Mouse (Mus musculus) kidney, postnatal 0 days (tissue): Measurements from ENCODE around the gene Ccnf. TPM values are rescaled to one million over a fixed set of nuclear protein-coding genes. Genes with fewer than 3 reads are reported as not detected.
A peak's percentile ranks its signal among the peaks of the same experiment; 100 is the strongest.

Experiments used
- ATAC-seq: fragments of 200-750 bp; cut with Nextera tagmentation; replicated peaks from 2 replicates; pipeline ENCODE4 v1.8.0; 2017; ENCODE audit warnings: low read depth, moderate number of reproducible peaks, moderate TSS enrichment, moderate library complexity; ENCODE audit not compliant: low FRiP score
- DNase-seq: peaks from one replicate; pipeline ENCODE4 v3.0.0-alpha.2; 2016; ENCODE audit warnings: low spot score
- H3K27ac ChIP-seq: fragments of 300-500 bp; sonication (generic); 2 replicates; pipeline ENCODE4 v1.5.1; 2014; ENCODE audit warnings: mild to moderate bottlenecking
- H3K27me3 ChIP-seq: fragments of 300-500 bp; sonication (generic); 2 replicates; pipeline ENCODE4 v1.6.1; 2014; ENCODE audit warnings: low read length, mixed read lengths; ENCODE audit not compliant: insufficient read depth
- H3K36me3 ChIP-seq: fragments of 300-500 bp; sonication (generic); 2 replicates; pipeline ENCODE4 v1.6.1; 2014; ENCODE audit warnings: low read length, mixed read lengths; ENCODE audit not compliant: insufficient read depth
- H3K4me1 ChIP-seq: fragments of 300-500 bp; sonication (generic); replicated peaks from 2 replicates; pipeline ENCODE4 v1.6.1; 2014; ENCODE audit warnings: antibody characterized with exemption, low read length, mixed read lengths; ENCODE audit not compliant: insufficient read depth
- H3K4me2 ChIP-seq: fragments of 300-500 bp; sonication (generic); 2 replicates; pipeline ENCODE4 v1.6.1; 2014; ENCODE audit warnings: mild to moderate bottlenecking, low read length, moderate library complexity, mixed read lengths
- H3K4me3 ChIP-seq: fragments of 300-500 bp; sonication (generic); replicated peaks from 2 replicates; pipeline ENCODE4 v1.5.1; 2014; ENCODE audit warnings: low read depth, low read length
- H3K9ac ChIP-seq: fragments of 300-500 bp; sonication (generic); 2 replicates; pipeline ENCODE4 v1.6.1; 2014; ENCODE audit warnings: low read depth, low read length
- H3K9me3 ChIP-seq: fragments of 300-500 bp; sonication (generic); replicated peaks from 2 replicates; pipeline ENCODE4 v1.6.1; 2016; ENCODE audit warnings: low read length, inconsistent platforms, mixed read lengths
- CTCF ChIP-seq: IDR thresholded peaks from 2 replicates; pipeline ENCODE4 v1.5.1; 2016; ENCODE audit warnings: antibody characterized with exemption, low read depth, mild to moderate bottlenecking, moderate library complexity
- WGBS: fragments of 180-500 bp; shearing (Covaris S2); extraction: QIAGEN DNeasy Blood & Tissue Kit; methylation state at CpG from one replicate; pipeline ENCODE4 v1.1.7; 2014; 5-methylcytosine and 5-hydroxymethylcytosine counted together
- polyA plus RNA-seq: library from polyadenylated mRNA; unstranded; fragments of >200 nt; fragmentation: Nextera tagmentation; extraction: Ambion mirVana; gene quantifications from 2 replicates; pipeline ENCODE4 v1.2.1, GENCODE M21; 2015

Ccnf gene
- polyA plus RNA-seq, 1 experiment from 2014 or later = 18.3 TPM

- Histone ChIP-seq H3K4me2 (0 out of 2 replicates have a peak overlapping the region, but pooled peaks have one; percentile 82), H3K27me3 (no peaks in the 10 kb centered on the region), H3K9me3 (no peaks in the 10 kb centered on the region), H3K27ac (no peak overlapping the region), H3K4me1 (no peaks in the 10 kb centered on the region; the same call in 1 of the 2 replicates), H3K9ac (no peak overlapping the region), H3K36me3 (no peaks in the 10 kb centered on the region), H3K4me3 (no peak overlapping the region)
- 92% methylated on average over 2 of the region's 2 CpGs for WGBS
- TF ChIP-seq CTCF = no peak
- no peak for ATAC-seq
- DNase-seq = no peak
These were observed 1.0 kb upstream of the Ccnf start for GRCm38 (mm10) chr17:24252329-24252728.

- Histone ChIP-seq H3K36me3 (peaks cover 5% of the 10 kb centered on the region; the same call in 1 of the 2 replicates), H3K9me3 (no peaks in the 10 kb centered on the region), H3K4me2 (peak overlapping the region; percentile 82), H3K4me3 (peak overlapping the region; percentile 57), H3K4me1 (no peaks in the 10 kb centered on the region; the same call in 1 of the 2 replicates), H3K27ac (no peak overlapping the region), H3K27me3 (no peaks in the 10 kb centered on the region), H3K9ac (peak overlapping the region; percentile 50)
- ATAC-seq = no peak
- WGBS = under 1% methylated on average over 32 of the region's 32 CpGs
- no peak for DNase-seq
- no peak for TF ChIP-seq CTCF
These were observed 330 bp downstream of the Ccnf start for GRCm38 (mm10) chr17:24250988-24251319.

- H3K27ac ChIP-seq = no peak overlapping the region
- peak; percentile 34; the same call in 1 of the 2 replicates for TF ChIP-seq CTCF
- H3K4me3 ChIP-seq = no peak overlapping the region
- no peak for DNase-seq
- ATAC-seq = no peak
- H3K9ac ChIP-seq = no peak overlapping the region
- no peak overlapping the region for H3K4me2 ChIP-seq
- 97% methylated on average over 2 of the region's 2 CpGs for WGBS
- no peaks in the 10 kb centered on the region; the same call in 1 of the 2 replicates for H3K4me1 ChIP-seq
- H3K27me3 ChIP-seq = no peaks in the 10 kb centered on the region
- H3K9me3 ChIP-seq = no peaks in the 10 kb centered on the region
- H3K36me3 ChIP-seq = peaks cover 20% of the 10 kb centered on the region
These were observed 2.6 kb downstream of the Ccnf start for GRCm38 (mm10) chr17:24248641-24249040.

- 97% methylated on average over 8 of the region's 8 CpGs for WGBS
- Histone ChIP-seq H3K9ac (no peak overlapping the region), H3K9me3 (no peaks in the 10 kb centered on the region), H3K27ac (no peak overlapping the region), H3K4me1 (no peaks in the 10 kb centered on the region), H3K36me3 (peaks cover 55% of the 10 kb centered on the region), H3K4me3 (no peak overlapping the region), H3K27me3 (no peaks in the 10 kb centered on the region), H3K4me2 (no peak overlapping the region)
- DNase-seq (no peak), ATAC-seq (no peak)
- TF ChIP-seq CTCF = no peak
These were observed 7.2 kb downstream of the Ccnf start for GRCm38 (mm10) chr17:24244061-24244460.

GRCm38 (mm10) chr17:24243311-24243969 lies 7.8 kb downstream of the Ccnf start:
- TF ChIP-seq CTCF = peak; percentile 71
- Histone ChIP-seq H3K9ac (no peak overlapping the region), H3K27me3 (no peaks in the 10 kb centered on the region), H3K36me3 (peaks cover 56% of the 10 kb centered on the region), H3K27ac (no peak overlapping the region), H3K9me3 (no peaks in the 10 kb centered on the region), H3K4me1 (no peaks in the 10 kb centered on the region), H3K4me2 (no peak overlapping the region), H3K4me3 (no peak overlapping the region)
- 93% methylated on average over 4 of the region's 4 CpGs for WGBS
- peak; percentile 28 for DNase-seq
- ATAC-seq = no peak

GRCm38 (mm10) chr17:24236921-24237320 lies 14.4 kb downstream of the Ccnf start:
- WGBS = 94% methylated on average over 7 of the region's 7 CpGs
- Histone ChIP-seq H3K9ac (no peak overlapping the region), H3K9me3 (no peaks in the 10 kb centered on the region), H3K4me1 (no peaks in the 10 kb centered on the region), H3K27ac (no peak overlapping the region), H3K36me3 (peaks cover 49% of the 10 kb centered on the region), H3K4me2 (no peak overlapping the region), H3K27me3 (no peaks in the 10 kb centered on the region), H3K4me3 (no peak overlapping the region)
- no peak for DNase-seq
- TF ChIP-seq CTCF = no peak
- ATAC-seq = no peak

GRCm38 (mm10) chr17:24236479-24236878 lies 14.8 kb downstream of the Ccnf start:
- DNase-seq (no peak), ATAC-seq (no peak)
- Histone ChIP-seq H3K27ac (no peak overlapping the region), H3K4me2 (no peak overlapping the region), H3K36me3 (peaks cover 47% of the 10 kb centered on the region), H3K4me1 (no peaks in the 10 kb centered on the region), H3K9ac (no peak overlapping the region), H3K9me3 (no peaks in the 10 kb centered on the region), H3K4me3 (no peak overlapping the region), H3K27me3 (no peaks in the 10 kb centered on the region)
- 100% methylated on average over 1 of the region's 1 CpGs for WGBS
- no peak for TF ChIP-seq CTCF
